Mouse (Mus musculus) myocyte (in vitro differentiated cells): ENCODE measurements at regions not wholly inside any gene's neighbourhood (a gene's known extent, or its start where the extent isn't known, plus 50 kb on each side); places are given as distances from the start of the nearest gene placed in this dataset.

ENCODE experiments used
- E2F4 ChIP-seq: IDR thresholded peaks from one replicate; pipeline ENCODE4 v1.6.1; 2011; ENCODE audit warnings: mild to moderate bottlenecking, control low read depth, moderate library complexity; ENCODE audit not compliant: insufficient read depth
- MAX ChIP-seq: IDR thresholded peaks from one replicate; pipeline ENCODE4 v1.6.1; 2011; ENCODE audit warnings: low read depth, mild to moderate bottlenecking, control low read depth
- MYOD1 ChIP-seq, 3 experiments: IDR thresholded peaks; one replicate each; pipeline ENCODE4 v1.6.1; 2011; ENCODE audit warnings: control low read depth in 2 of 3, low read depth in 2 of 3, mild to moderate bottlenecking in 2 of 3, moderate library complexity in 1 of 3; ENCODE audit not compliant: insufficient read length in 2 of 3, control insufficient read depth in 1 of 3
- POLR2A ChIP-seq: IDR thresholded peaks from one replicate; pipeline ENCODE4 v1.6.1; 2011; ENCODE audit warnings: low read depth, mild to moderate bottlenecking, control low read depth, moderate library complexity; ENCODE audit not compliant: insufficient read length
- REST ChIP-seq: IDR thresholded peaks from one replicate; pipeline ENCODE4 v1.6.1; 2011; ENCODE audit warnings: mild to moderate bottlenecking, control low read depth, moderate library complexity; ENCODE audit not compliant: insufficient read depth, insufficient read length
- TCF12 ChIP-seq: IDR thresholded peaks from one replicate; pipeline ENCODE4 v1.6.1; 2011; ENCODE audit warnings: mild to moderate bottlenecking, control low read depth; ENCODE audit not compliant: poor library complexity, insufficient read depth, severe bottlenecking
- USF1 ChIP-seq: IDR thresholded peaks from one replicate; pipeline ENCODE4 v1.6.1; 2011; ENCODE audit warnings: low read depth, mild to moderate bottlenecking, control low read depth, moderate library complexity

GRCm38 (mm10) chr9:22944992-22945391 lies 277.9 kb upstream of the Bmper start:
- no peak for TF ChIP-seq E2F4
- TF ChIP-seq USF1 = no peak
- TF ChIP-seq REST = no peak
- TF ChIP-seq MYOD1 (IDR thresholded peaks at IDR 0.05; ENCODE audit: control insufficient read depth in 1 of 3, insufficient read length in 2 of 3, low read depth in 2 of 3) = no peak
- TF ChIP-seq POLR2A = no peak
- TF ChIP-seq TCF12 = no peak
- TF ChIP-seq MAX = no peak
